15 mouse cellular contexts compared by ENCODE assay signal in the genomic region with DNA sequence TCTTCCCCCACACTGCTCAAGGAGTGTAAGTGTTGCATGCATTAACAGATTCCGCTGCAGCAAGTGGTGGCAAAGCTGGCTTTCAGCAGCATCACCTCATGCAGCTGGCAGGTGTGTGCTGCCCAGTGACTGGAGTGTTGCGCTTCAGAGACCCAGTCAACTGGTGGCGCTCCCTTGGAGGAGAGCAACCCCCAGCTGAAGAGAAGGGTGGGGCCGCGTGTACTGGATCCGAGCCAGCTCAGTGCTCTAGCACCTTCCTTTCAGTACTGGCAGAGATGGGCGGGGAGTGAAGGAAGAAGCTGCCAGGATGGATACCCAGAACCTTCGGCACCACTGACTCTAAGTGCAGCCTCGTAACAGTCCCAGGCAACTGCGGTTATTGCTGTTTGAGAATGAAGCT.
"Had no signal": no experiment of that assay in that cellular context is flagged by ENCODE, and none has a peak within 500 bp of the region (broad histone marks: within the 10 kb centered on the region; RNA-seq: fewer than 3 reads in every experiment).

No protein-coding gene starts in this region.

- H3K9ac ChIP-seq: kidney, embryonic 15.5 days; limb, embryonic 12.5 days; liver, embryonic 13.5 days; liver, postnatal 0 days; neural tube, embryonic 13.5 days had no signal

- H3K27ac ChIP-seq: kidney, embryonic 15.5 days; limb, embryonic 12.5 days; liver, embryonic 13.5 days; midbrain, embryonic 10.5 days; neural tube, embryonic 13.5 days had no signal

- H3K4me2 ChIP-seq: kidney, embryonic 15.5 days; limb, embryonic 12.5 days; liver, embryonic 13.5 days; neural tube, embryonic 13.5 days had no signal

- H3K4me1 ChIP-seq: kidney, embryonic 15.5 days; limb, embryonic 12.5 days; liver, embryonic 13.5 days; neural tube, embryonic 13.5 days had no signal

- H3K36me3 ChIP-seq: liver, embryonic 13.5 days had no signal

- H3K27me3 ChIP-seq: kidney, embryonic 15.5 days; limb, embryonic 12.5 days; liver, embryonic 13.5 days; neural tube, embryonic 13.5 days had no signal

- H3K4me3 ChIP-seq: kidney, embryonic 15.5 days; limb, embryonic 12.5 days; liver, embryonic 13.5 days; midbrain, embryonic 10.5 days; neural tube, embryonic 13.5 days had no signal

- H3K9me3 ChIP-seq: kidney, embryonic 15.5 days; limb, embryonic 12.5 days; liver, embryonic 13.5 days; midbrain, embryonic 10.5 days; neural tube, embryonic 13.5 days had no signal

- ATAC-seq: inflammation-experienced regulatory T-cells, adult 6 months; liver, postnatal 0 days; midbrain, embryonic 16.5 days had no signal

- DNase-seq: kidney, adult 18-20 months; kidney, postnatal 36 days; layer of hippocampus, adult 9-11 months; layer of hippocampus, postnatal 36 days; liver; liver, embryonic 13.5 days; liver, postnatal 0 days; right cerebral cortex, postnatal 14 days; thymus, postnatal 4 days had no signal
